Mouse (Mus musculus) C2C12 (cell line): Measurements from ENCODE around the gene Sall1. TPM values are rescaled to one million over a fixed set of nuclear protein-coding genes. Genes with fewer than 3 reads are reported as not detected.

Experiments
- H3K27me3 ChIP-seq: one replicate; pipeline ENCODE4 v1.6.1; 2011; ENCODE audit not compliant: control insufficient read depth, insufficient read depth, insufficient read length
- H3K36me3 ChIP-seq: one replicate; pipeline ENCODE4 v1.6.1; 2011; ENCODE audit not compliant: control insufficient read depth, insufficient read depth
- H3K4me3 ChIP-seq: one replicate; pipeline ENCODE4 v1.5.1; 2011; ENCODE audit warnings: mild to moderate bottlenecking, control low read depth; ENCODE audit not compliant: poor library complexity, insufficient read depth, severe bottlenecking
- H3K79me2 ChIP-seq: one replicate; pipeline ENCODE4 v1.6.1; 2011; ENCODE audit not compliant: control insufficient read depth, insufficient read depth
- H3K79me3 ChIP-seq: one replicate; pipeline ENCODE4 v1.6.1; 2011; ENCODE audit warnings: low read depth, control low read depth
- H3ac ChIP-seq: one replicate; pipeline ENCODE3; 2011; ENCODE audit warnings: low read depth; ENCODE audit not compliant: control insufficient read depth, insufficient read length
- CEBPB ChIP-seq: IDR thresholded peaks from one replicate; pipeline ENCODE4 v1.6.1; 2011; ENCODE audit warnings: low read depth, mild to moderate bottlenecking, control low read depth, moderate library complexity
- CTCF ChIP-seq: IDR thresholded peaks from one replicate; pipeline ENCODE4 v1.5.1; 2011; ENCODE audit not compliant: control insufficient read depth, insufficient read depth, insufficient read length
- FOSL1 ChIP-seq: IDR thresholded peaks from one replicate; pipeline ENCODE4 v1.8.0; 2011; ENCODE audit warnings: mild to moderate bottlenecking, low read length; ENCODE audit not compliant: poor library complexity, insufficient read depth, severe bottlenecking
- MAX ChIP-seq: IDR thresholded peaks from one replicate; pipeline ENCODE4 v1.6.1; 2011; ENCODE audit warnings: mild to moderate bottlenecking, control low read depth
- MYOD1 ChIP-seq: IDR thresholded peaks from one replicate; pipeline ENCODE4 v1.6.1; 2011; ENCODE audit warnings: low read depth; ENCODE audit not compliant: control insufficient read depth, insufficient read length
- MYOG ChIP-seq: IDR thresholded peaks from one replicate; pipeline ENCODE4 v1.6.1; 2011; ENCODE audit not compliant: control insufficient read depth, insufficient read length; ENCODE audit errors: extremely low read depth
- USF1 ChIP-seq: IDR thresholded peaks from one replicate; pipeline ENCODE4 v1.6.1; 2011; ENCODE audit warnings: low read depth, mild to moderate bottlenecking, control low read depth, moderate library complexity
- polyA plus RNA-seq: library from polyadenylated mRNA; unstranded; fragments of >200 nt; fragmentation: generic; extraction: Trizol; gene quantifications from one replicate; pipeline ENCODE4 v1.2.1, GENCODE M21; 2012; ENCODE audit warnings: missing spikeins

Gene Sall1
- polyA plus RNA-seq, 1 experiment = not detected

- H3K79me2 ChIP-seq = no peaks in the 10 kb centered on the region
- TF ChIP-seq MAX (no peak), MYOG (no peak), FOSL1 (no peak), CEBPB (no peak), MYOD1 (no peak), CTCF (no peak), USF1 (no peak)
- H3K27me3 ChIP-seq = peaks cover 32% of the 10 kb centered on the region
- H3K79me3 ChIP-seq = no peaks in the 10 kb centered on the region
- H3K36me3 ChIP-seq = no peaks in the 10 kb centered on the region
- H3ac ChIP-seq = no peak overlapping the region
- no peak overlapping the region for H3K4me3 ChIP-seq
Measured at GRCm38 (mm10) chr8:89041421-89042117, 2.4 kb downstream of the Sall1 start.

- Histone ChIP-seq H3ac (no peak overlapping the region), H3K79me3 (no peaks in the 10 kb centered on the region), H3K27me3 (peaks cover 27% of the 10 kb centered on the region), H3K36me3 (no peaks in the 10 kb centered on the region), H3K4me3 (no peak overlapping the region), H3K79me2 (no peaks in the 10 kb centered on the region)
- no peak for TF ChIP-seq FOSL1
- TF ChIP-seq CTCF = no peak
- no peak for TF ChIP-seq MAX
- no peak for TF ChIP-seq MYOD1
- TF ChIP-seq CEBPB = no peak
- TF ChIP-seq MYOG = no peak
- no peak for TF ChIP-seq USF1
Measured at GRCm38 (mm10) chr8:89040751-89041420, 3.1 kb downstream of the Sall1 start.

- Histone ChIP-seq H3K79me3 (no peaks in the 10 kb centered on the region), H3K4me3 (no peak overlapping the region), H3ac (no peak overlapping the region), H3K79me2 (no peaks in the 10 kb centered on the region), H3K36me3 (no peaks in the 10 kb centered on the region), H3K27me3 (peaks cover 23% of the 10 kb centered on the region)
- TF ChIP-seq CEBPB (no peak), MAX (no peak), CTCF (no peak), MYOG (no peak), FOSL1 (no peak), MYOD1 (no peak), USF1 (no peak)
Measured at GRCm38 (mm10) chr8:89039890-89040289, 4.1 kb downstream of the Sall1 start.

GRCm38 (mm10) chr8:89038920-89039319 lies 5.0 kb downstream of the Sall1 start:
- H3K4me3 ChIP-seq = no peak overlapping the region

GRCm38 (mm10) chr8:89037536-89038236 lies 6.3 kb downstream of the Sall1 start:
- Histone ChIP-seq H3K27me3 (peaks cover 10% of the 10 kb centered on the region), H3K79me3 (no peaks in the 10 kb centered on the region), H3K36me3 (no peaks in the 10 kb centered on the region), H3K79me2 (no peaks in the 10 kb centered on the region), H3ac (no peak overlapping the region), H3K4me3 (no peak overlapping the region)
- TF ChIP-seq MAX (no peak), MYOD1 (no peak), MYOG (no peak), CTCF (no peak), FOSL1 (no peak), CEBPB (no peak), USF1 (no peak)

More at GRCm38 (mm10) chr8:89038920-89039319, 5.0 kb downstream of the Sall1 start:
- no peak overlapping the region for H3ac ChIP-seq
- H3K79me2 ChIP-seq = no peaks in the 10 kb centered on the region
- no peaks in the 10 kb centered on the region for H3K36me3 ChIP-seq
- no peaks in the 10 kb centered on the region for H3K79me3 ChIP-seq
- no peak for TF ChIP-seq MYOG
- no peak for TF ChIP-seq CEBPB
- TF ChIP-seq MAX = no peak
- no peak for TF ChIP-seq FOSL1
- no peak for TF ChIP-seq CTCF
- no peak for TF ChIP-seq USF1
- TF ChIP-seq MYOD1 = no peak
- H3K27me3 ChIP-seq = peaks cover 19% of the 10 kb centered on the region
